Mouse (Mus musculus): ENCODE data around the gene Aunip. TPM values are rescaled to one million over a fixed set of nuclear protein-coding genes. Genes with fewer than 3 reads are reported as not detected.
A peak's percentile ranks its signal among the peaks of the same experiment; 100 is the strongest.

The Aunip gene
- total RNA-seq (2014; rRNA removed) (0.09 and 0.34 TPM in 2 replicates), polyA plus RNA-seq (2012; rRNA removed) (not detected in 2 replicates)

GRCm38 (mm10) chr4:134510845-134511411, at the start of gene Aunip:
TSS of gene Aunip (plus strand) at chr4:134510999.
- peak; percentile 83 for DNase-seq (ENCODE audit: extremely low read depth, low read depth, low spot score)
- Histone ChIP-seq H3K27me3 (ENCODE audit: control insufficient read depth, insufficient read depth, low read length) (no peaks in the 10 kb centered on the region), H3K9ac (ENCODE audit: low read depth, low read length) (no peak within 1 kb of the TSS; the same call in 1 of the 2 replicates), H3K27ac (replicated peaks; ENCODE audit: insufficient read depth, low read depth, low read length) (no peak within 1 kb of the TSS), H3K4me3 (ENCODE audit: insufficient read depth, low read depth, low read length) (peak within 1 kb of the TSS; percentile 37; the same call in 1 of the 2 replicates), H3K79me2 (ENCODE audit: control insufficient read depth, insufficient read depth, low read length) (no peaks in the 10 kb centered on the region; the same call in 1 of the 2 replicates), H3K36me3 (ENCODE audit: control insufficient read depth, insufficient read depth, low read length) (peaks cover 3% of the 10 kb centered on the region; the same call in 1 of the 2 replicates), H3K4me1 (ENCODE audit: control insufficient read depth, insufficient read depth, low read length) (peaks cover 6% of the 10 kb centered on the region; the same call in 1 of the 2 replicates)
- under 1% methylated on average over 42 of the region's 42 CpGs for WGBS
- TF ChIP-seq CTCF (IDR thresholded peaks at IDR 0.05; ENCODE audit: low read depth, low read length) (no peak), POLR2A (IDR thresholded peaks at IDR 0.05; ENCODE audit: extremely low read depth, insufficient read depth, low read length) (no peak)

GRCm38 (mm10) chr4:134461252-134461651, 49.5 kb upstream of the Aunip start:
- Histone ChIP-seq H3K36me3 (ENCODE audit: control insufficient read depth, insufficient read depth, low read length) (no peaks in the 10 kb centered on the region), H3K4me1 (ENCODE audit: control insufficient read depth, insufficient read depth, low read length) (no peaks in the 10 kb centered on the region), H3K27ac (replicated peaks; ENCODE audit: insufficient read depth, low read depth, low read length) (no peak overlapping the region), H3K27me3 (ENCODE audit: control insufficient read depth, insufficient read depth, low read length) (no peaks in the 10 kb centered on the region), H3K9ac (ENCODE audit: low read depth, low read length) (no peak overlapping the region), H3K4me3 (ENCODE audit: insufficient read depth, low read depth, low read length) (no peak overlapping the region), H3K79me2 (ENCODE audit: control insufficient read depth, insufficient read depth, low read length) (no peaks in the 10 kb centered on the region)
- TF ChIP-seq CTCF (IDR thresholded peaks at IDR 0.05; ENCODE audit: low read depth, low read length), result no peak
- no peak for TF ChIP-seq POLR2A (IDR thresholded peaks at IDR 0.05; ENCODE audit: extremely low read depth, insufficient read depth, low read length)
- DNase-seq (ENCODE audit: extremely low read depth, low read depth, low spot score), result no peak
- 83% methylated on average over 5 of the region's 5 CpGs for WGBS

GRCm38 (mm10) chr4:134465789-134466188, 45.0 kb upstream of the Aunip start:
- DNase-seq (ENCODE audit: extremely low read depth, low read depth, low spot score), result no peak
- H3K27ac ChIP-seq (replicated peaks; ENCODE audit: insufficient read depth, low read depth, low read length), result no peak overlapping the region
- TF ChIP-seq CTCF (IDR thresholded peaks at IDR 0.05; ENCODE audit: low read depth, low read length), result no peak
- TF ChIP-seq POLR2A (IDR thresholded peaks at IDR 0.05; ENCODE audit: extremely low read depth, insufficient read depth, low read length), result no peak
- H3K79me2 ChIP-seq (ENCODE audit: control insufficient read depth, insufficient read depth, low read length), result no peaks in the 10 kb centered on the region
- peaks cover 4% of the 10 kb centered on the region for H3K4me1 ChIP-seq (ENCODE audit: control insufficient read depth, insufficient read depth, low read length)
- no peak overlapping the region for H3K9ac ChIP-seq (ENCODE audit: low read depth, low read length)
- H3K4me3 ChIP-seq (ENCODE audit: insufficient read depth, low read depth, low read length), result no peak overlapping the region
- no peaks in the 10 kb centered on the region for H3K36me3 ChIP-seq (ENCODE audit: control insufficient read depth, insufficient read depth, low read length)
- no peaks in the 10 kb centered on the region for H3K27me3 ChIP-seq (ENCODE audit: control insufficient read depth, insufficient read depth, low read length)
- WGBS, result 67% methylated on average over 12 of the region's 12 CpGs

- DNase-seq (ENCODE audit: extremely low read depth, low read depth, low spot score), result no peak
Measured at GRCm38 (mm10) chr4:134466381-134467262, 44.2 kb upstream of the Aunip start.

DNA sequence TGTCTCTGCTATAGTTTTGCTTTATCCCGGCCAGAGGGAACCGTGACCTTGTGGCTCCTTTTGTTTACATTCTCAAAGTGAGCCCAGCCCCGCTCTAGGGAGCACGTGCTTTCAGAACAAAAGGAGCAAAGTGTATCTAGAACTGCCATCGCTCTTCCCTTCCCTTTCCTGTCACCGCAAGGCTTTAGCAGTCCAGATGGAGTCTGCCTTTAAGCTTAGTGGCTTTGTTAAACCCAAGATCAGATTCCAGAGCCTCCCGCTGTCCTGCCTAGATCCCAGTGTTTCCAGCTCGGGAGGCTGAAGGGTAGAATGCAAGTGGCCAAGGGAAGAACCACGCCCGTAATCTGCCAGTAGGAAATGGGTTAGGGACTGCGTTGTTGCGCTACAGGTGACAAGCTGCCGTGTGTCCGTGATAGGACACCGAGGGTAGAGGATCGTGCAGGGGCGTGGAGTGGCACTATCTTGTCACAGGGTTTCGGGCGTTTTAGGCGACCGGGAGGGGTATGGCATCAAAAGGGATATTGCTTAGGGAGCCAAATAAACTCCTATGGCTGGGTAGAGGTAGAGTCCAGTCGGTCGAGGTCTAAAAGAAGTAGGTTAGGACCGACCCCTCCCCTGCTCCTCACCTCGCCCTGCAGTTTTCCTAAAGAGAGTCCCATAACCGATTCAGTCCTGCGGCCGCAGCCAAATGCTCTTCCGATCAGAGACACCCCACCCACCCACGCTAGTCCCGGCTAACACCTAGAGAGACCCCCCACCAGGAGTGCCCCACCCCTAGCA, 43.2 kb upstream of the Aunip start:
- no peak for TF ChIP-seq POLR2A (IDR thresholded peaks at IDR 0.05; ENCODE audit: extremely low read depth, insufficient read depth, low read length)
- TF ChIP-seq CTCF (IDR thresholded peaks at IDR 0.05; ENCODE audit: low read depth, low read length), result no peak
- H3K36me3 ChIP-seq (ENCODE audit: control insufficient read depth, insufficient read depth, low read length), result no peaks in the 10 kb centered on the region
- H3K4me1 ChIP-seq (ENCODE audit: control insufficient read depth, insufficient read depth, low read length), result peaks cover 4% of the 10 kb centered on the region
- H3K27me3 ChIP-seq (ENCODE audit: control insufficient read depth, insufficient read depth, low read length), result no peaks in the 10 kb centered on the region
- H3K79me2 ChIP-seq (ENCODE audit: control insufficient read depth, insufficient read depth, low read length), result no peaks in the 10 kb centered on the region
- no peak overlapping the region for H3K27ac ChIP-seq (replicated peaks; ENCODE audit: insufficient read depth, low read depth, low read length)
- H3K4me3 ChIP-seq (ENCODE audit: insufficient read depth, low read depth, low read length), result peak overlapping the region; percentile 32
- peak overlapping the region; percentile 55 for H3K9ac ChIP-seq (ENCODE audit: low read depth, low read length)
- peak; percentile 54 for DNase-seq (ENCODE audit: extremely low read depth, low read depth, low spot score)
- WGBS, result under 1% methylated on average over 31 of the region's 31 CpGs

More at GRCm38 (mm10) chr4:134466381-134467262, 44.2 kb upstream of the Aunip start:
- H3K9ac ChIP-seq (ENCODE audit: low read depth, low read length), result no peak overlapping the region
- H3K27me3 ChIP-seq (ENCODE audit: control insufficient read depth, insufficient read depth, low read length), result no peaks in the 10 kb centered on the region
- WGBS, result 77% methylated on average over 11 of the region's 11 CpGs
- TF ChIP-seq POLR2A (IDR thresholded peaks at IDR 0.05; ENCODE audit: extremely low read depth, insufficient read depth, low read length) (no peak), CTCF (IDR thresholded peaks at IDR 0.05; ENCODE audit: low read depth, low read length) (no peak)
- H3K79me2 ChIP-seq (ENCODE audit: control insufficient read depth, insufficient read depth, low read length), result no peaks in the 10 kb centered on the region
- H3K27ac ChIP-seq (replicated peaks; ENCODE audit: insufficient read depth, low read depth, low read length), result no peak overlapping the region
- peaks cover 4% of the 10 kb centered on the region for H3K4me1 ChIP-seq (ENCODE audit: control insufficient read depth, insufficient read depth, low read length)
- H3K4me3 ChIP-seq (ENCODE audit: insufficient read depth, low read depth, low read length), result no peak overlapping the region
- H3K36me3 ChIP-seq (ENCODE audit: control insufficient read depth, insufficient read depth, low read length), result no peaks in the 10 kb centered on the region
